Mouse (Mus musculus) cerebellum, adult 2 months (tissue): ENCODE data around the gene Cend1. TPM values are rescaled to one million over a fixed set of nuclear protein-coding genes. Genes with fewer than 3 reads are reported as not detected.

Source experiments
- DNase-seq, 2 experiments: peaks; one replicate each; pipeline ENCODE4 v3.0.0; 2021
- H3K27ac ChIP-seq: fragments of 200-500 bp; 2 replicates; pipeline ENCODE4 v1.5.1; 2012; ENCODE audit warnings: low read length, control low read depth, inconsistent platforms; ENCODE audit not compliant: insufficient read depth
- H3K27me3 ChIP-seq: fragments of 200-500 bp; 2 replicates; pipeline ENCODE4 v1.6.1; 2012; ENCODE audit warnings: inconsistent platforms, mild to moderate bottlenecking, low read length, moderate library complexity; ENCODE audit not compliant: control insufficient read depth, insufficient read depth
- H3K4me1 ChIP-seq: fragments of 200-500 bp; 2 replicates; pipeline ENCODE4 v1.6.1; 2011; ENCODE audit warnings: low read length; ENCODE audit not compliant: control insufficient read depth, insufficient read depth
- H3K4me3 ChIP-seq: fragments of 200-500 bp; replicated peaks from 2 replicates; pipeline ENCODE3; 2011; ENCODE audit warnings: mild to moderate bottlenecking, low read depth, low read length, control low read depth; ENCODE audit not compliant: insufficient read depth
- CTCF ChIP-seq: fragments of 200-500 bp; IDR thresholded peaks from 2 replicates; pipeline ENCODE4 v1.5.1; 2011; ENCODE audit warnings: low read depth, mild to moderate bottlenecking, control low read depth, low read length, moderate library complexity, borderline replicate concordance; ENCODE audit not compliant: insufficient read depth
- POLR2A ChIP-seq: fragments of 200-500 bp; IDR thresholded peaks from 2 replicates; pipeline ENCODE4 v1.6.1; 2011; ENCODE audit warnings: low read length, control low read depth, borderline replicate concordance; ENCODE audit not compliant: insufficient read depth
- WGBS: fragments of 180-500 bp; shearing (Covaris S2); methylation state at CpG from one replicate; pipeline ENCODE4 v1.1.7; 2018; 5-methylcytosine and 5-hydroxymethylcytosine counted together
- polyA plus RNA-seq: library from polyadenylated mRNA; depleted of rRNA; stranded (reverse); fragments of >200 nt; gene quantifications from 2 replicates; pipeline ENCODE4 v1.2.3, GENCODE M21; 2012

Gene Cend1
- polyA plus RNA-seq, 1 experiment: 402 TPM

DNA sequence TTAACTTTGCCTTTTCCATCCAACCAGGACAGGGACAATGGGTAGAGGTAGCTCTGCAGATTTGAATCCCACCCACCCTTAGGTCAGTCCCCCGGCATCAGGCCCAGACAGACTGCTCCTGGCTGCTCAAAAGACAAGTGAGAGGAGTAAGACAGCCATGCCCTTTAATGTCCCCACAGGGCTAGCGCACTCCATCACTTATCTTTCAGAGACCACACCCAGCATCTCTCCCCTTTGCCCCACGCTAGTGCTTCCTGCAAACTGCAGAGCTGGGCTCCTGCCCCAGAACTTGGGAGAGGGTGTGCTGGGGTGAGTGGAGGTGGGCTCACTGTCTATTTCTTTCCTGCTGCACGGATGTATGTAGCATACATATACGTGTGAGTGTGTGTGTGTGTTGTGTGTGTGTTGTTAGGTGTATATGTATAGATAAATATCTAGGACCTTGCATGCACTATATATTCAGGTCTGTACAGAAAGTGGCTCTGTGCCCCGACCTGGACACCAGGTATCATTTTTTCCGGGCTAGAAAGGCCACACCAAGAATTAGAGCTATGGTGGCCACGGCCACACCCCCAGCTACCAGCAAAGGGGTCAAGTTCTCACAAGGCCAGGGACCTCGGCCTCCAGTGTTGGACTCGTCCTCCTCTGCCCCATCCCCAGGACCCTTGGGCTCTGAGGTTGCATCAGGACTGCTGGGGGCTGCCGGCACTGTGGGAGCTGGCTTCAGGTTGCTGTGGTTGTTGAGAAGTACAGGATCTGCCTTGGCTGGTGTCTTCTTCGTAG lies 2.2 kb downstream of the Cend1 start:
- WGBS: 82% methylated on average over 12 of the region's 12 CpGs
- H3K4me1 ChIP-seq: peaks cover 29% of the 10 kb centered on the region
- TF ChIP-seq CTCF (no peak), POLR2A (no peak)
- DNase-seq: peak in 1 of 2 experiments; percentile 11
- no peak overlapping the region for H3K4me3 ChIP-seq
- no peaks in the 10 kb centered on the region for H3K27me3 ChIP-seq
- H3K27ac ChIP-seq: no peak overlapping the region

DNA sequence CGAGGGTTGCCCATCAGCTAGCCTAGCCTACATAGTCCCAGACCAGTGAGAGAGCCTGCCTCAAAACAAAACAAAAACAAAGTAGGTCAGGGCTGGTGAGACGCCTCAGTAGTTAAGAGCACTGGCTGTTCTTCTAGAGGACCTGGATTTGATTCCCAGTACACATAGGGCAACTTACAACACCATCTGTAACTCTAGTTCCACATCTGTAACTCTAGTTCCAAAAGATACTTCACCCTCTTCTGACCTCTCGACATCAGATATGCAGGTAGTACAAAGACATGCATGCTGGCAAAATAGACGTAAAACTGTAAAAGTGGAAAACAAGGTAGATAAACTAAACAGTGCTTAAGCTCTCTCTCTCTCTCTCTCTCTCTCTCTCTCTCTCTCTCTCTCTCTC lies 5.5 kb downstream of the Cend1 start:
- WGBS: 76% methylated on average over 4 of the region's 4 CpGs
- H3K27ac ChIP-seq: no peak overlapping the region
- no peak for TF ChIP-seq CTCF
- no peak for TF ChIP-seq POLR2A
- no peak for DNase-seq
- no peak overlapping the region for H3K4me3 ChIP-seq
- no peaks in the 10 kb centered on the region for H3K27me3 ChIP-seq
- peaks cover 8% of the 10 kb centered on the region; the same call in 1 of the 2 replicates for H3K4me1 ChIP-seq

DNA sequence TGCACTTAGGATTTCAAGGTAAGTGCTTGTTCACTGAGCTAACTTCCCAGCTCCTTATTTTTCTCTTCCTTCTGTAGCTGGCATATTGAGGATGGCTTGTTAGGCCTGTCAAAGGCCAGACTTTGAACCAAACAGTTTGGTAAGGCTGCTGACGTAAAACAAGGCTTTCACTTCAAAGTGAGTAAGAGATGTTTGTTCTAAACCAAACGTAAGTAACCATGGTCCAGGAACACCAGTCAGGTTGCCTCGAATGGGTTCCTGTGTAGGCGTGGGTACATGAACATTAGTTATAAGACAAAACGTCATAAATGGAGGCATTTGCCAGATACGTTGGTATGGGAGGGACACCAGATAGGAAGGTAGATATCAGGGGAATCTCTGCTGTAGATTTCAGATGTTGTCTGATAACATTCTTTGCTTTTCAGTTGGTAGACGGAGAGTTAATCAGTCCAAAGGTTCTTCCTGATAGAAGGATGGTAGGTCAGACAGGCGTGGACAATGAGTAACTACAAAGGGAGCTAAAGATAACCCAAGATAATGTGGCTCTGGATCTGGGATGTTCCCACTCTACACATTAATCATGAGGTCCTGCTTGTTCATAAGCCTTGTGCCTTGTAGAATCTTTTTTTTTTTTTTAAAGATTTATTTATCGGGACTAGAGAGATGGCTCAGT lies 9.1 kb downstream of the Cend1 start:
- no peaks in the 10 kb centered on the region for H3K27me3 ChIP-seq
- 87% methylated on average over 9 of the region's 9 CpGs for WGBS

DNA sequence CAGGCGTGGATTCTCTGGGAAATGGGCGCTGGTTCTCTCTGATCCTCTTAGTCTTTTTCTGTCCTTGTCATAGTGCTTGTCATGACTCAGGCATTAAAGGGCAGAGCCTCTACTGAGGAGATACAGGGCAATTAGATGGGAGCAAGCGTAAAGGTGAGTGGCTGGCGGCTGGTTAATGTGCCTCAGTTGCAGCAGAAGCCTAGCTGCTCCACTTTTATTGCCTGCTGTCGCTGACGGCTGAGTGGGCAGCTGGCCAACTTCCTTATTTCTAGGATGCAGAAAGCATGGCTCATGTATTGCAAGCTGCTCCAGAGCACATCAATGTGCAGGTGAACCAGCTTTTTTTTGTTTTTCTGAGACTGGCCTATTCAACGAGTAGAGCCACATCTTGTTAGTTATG lies 10.3 kb downstream of the Cend1 start:
- 45% methylated on average over 7 of the region's 7 CpGs for WGBS
- TF ChIP-seq POLR2A: no peak
- TF ChIP-seq CTCF: no peak
- H3K27ac ChIP-seq: no peak overlapping the region
- 0 out of 2 replicates have a peak, but pooled peaks cover 4% of the 10 kb centered on the region for H3K4me1 ChIP-seq
- H3K27me3 ChIP-seq: no peaks in the 10 kb centered on the region
- no peak overlapping the region for H3K4me3 ChIP-seq
- DNase-seq: no peak

More for the DNA sequence above, 9.1 kb downstream of the Cend1 start:
- Histone ChIP-seq H3K4me3 (no peak overlapping the region), H3K27ac (no peak overlapping the region), H3K4me1 (0 out of 2 replicates have a peak, but pooled peaks cover 4% of the 10 kb centered on the region)
- TF ChIP-seq CTCF (no peak), POLR2A (no peak)
- DNase-seq: no peak

DNA sequence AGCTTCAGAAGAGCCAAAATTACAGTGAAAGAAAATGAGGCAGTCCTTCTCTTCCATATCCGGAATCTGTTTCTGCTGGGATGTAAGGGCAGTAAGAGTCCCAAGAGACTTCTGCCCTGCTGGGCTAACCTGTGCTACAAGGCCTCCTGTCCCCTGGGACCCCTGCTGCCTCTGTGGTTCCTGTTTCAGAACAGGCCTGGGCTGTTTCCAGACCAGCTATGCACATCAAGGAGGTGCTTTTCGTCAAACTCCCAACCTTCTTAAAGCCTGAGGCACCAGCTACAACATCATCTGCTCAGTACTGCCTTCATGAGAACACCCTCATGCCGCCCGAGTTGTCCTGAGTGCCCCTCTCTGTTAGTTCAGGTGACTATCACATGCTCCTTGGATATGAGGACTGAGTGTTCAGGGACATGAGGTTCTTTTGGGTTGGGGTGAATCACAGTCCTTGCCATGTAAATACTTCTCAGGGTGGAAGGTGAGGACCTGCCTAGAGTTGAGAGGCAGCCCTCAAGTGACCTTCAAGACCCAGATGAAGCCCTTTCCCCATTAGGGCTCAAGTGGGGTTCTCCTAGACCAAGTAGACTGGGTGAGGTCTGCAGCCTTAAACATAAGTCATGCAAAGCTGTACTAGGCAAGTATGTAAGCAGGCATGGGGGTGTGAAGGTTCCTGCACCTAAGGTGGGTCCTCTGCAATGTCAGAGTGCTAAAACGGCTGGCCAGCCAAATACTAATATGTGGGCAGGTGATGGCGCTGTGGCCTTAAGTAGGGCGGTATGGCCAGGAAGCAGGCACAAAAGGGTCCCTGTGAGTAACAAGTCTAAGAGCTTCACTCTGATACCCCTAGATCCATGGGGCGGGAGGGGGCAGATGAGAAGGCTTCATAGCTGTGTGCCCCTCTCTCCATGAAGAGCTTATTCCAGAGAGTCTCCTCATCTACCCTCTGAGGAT lies 11.3 kb downstream of the Cend1 start:
- Histone ChIP-seq H3K4me1 (0 out of 2 replicates have a peak, but pooled peaks cover 4% of the 10 kb centered on the region), H3K27me3 (no peaks in the 10 kb centered on the region), H3K4me3 (no peak overlapping the region), H3K27ac (no peak overlapping the region)
- no peak for DNase-seq
- TF ChIP-seq POLR2A (no peak), CTCF (peak; percentile 41; the same call in 1 of the 2 replicates)
- 79% methylated on average over 8 of the region's 8 CpGs for WGBS

DNA sequence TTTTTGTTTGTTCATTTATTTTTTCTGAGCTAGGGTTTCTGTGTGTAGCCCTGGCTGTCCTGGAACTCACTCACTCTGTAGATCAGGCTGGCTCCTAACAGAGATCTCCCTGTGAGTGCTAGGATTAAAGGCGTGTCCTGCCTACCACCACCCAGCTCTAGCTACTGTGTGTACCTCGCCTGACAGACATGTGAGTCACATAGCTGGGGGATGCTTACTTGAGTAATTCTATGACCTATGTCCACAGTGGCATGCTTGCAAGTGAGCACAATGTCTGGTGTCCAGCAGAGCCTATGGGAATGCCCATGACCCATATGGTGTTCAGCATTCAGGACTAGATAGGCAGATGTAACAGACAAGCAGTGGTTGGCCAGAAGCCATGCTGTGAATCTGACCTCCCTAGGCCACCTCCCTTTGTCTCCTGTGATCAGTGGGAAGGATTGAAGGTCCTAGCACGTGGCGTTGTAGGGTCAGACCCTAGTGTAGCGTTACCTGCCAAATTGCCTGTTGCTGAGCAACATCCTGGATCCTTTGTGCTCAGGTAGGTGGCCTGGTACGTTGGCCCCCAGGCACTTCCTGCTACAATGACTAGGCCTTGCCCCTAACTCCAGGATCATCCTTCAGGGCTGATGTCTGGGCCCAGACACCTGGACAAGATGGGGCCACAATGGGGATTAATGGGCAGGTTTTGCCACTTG lies 13.0 kb downstream of the Cend1 start:
- WGBS: 70% methylated on average over 6 of the region's 6 CpGs
- TF ChIP-seq CTCF (no peak), POLR2A (no peak)
- H3K27ac ChIP-seq: no peak overlapping the region
- no peaks in the 10 kb centered on the region for H3K27me3 ChIP-seq
- H3K4me3 ChIP-seq: no peak overlapping the region
- DNase-seq: peak in 1 of 2 experiments; percentile 23
- 0 out of 2 replicates have a peak, but pooled peaks cover 4% of the 10 kb centered on the region for H3K4me1 ChIP-seq
